Mouse (Mus musculus): ENCODE measurements around the gene Xxylt1. TPM values are rescaled to one million over a fixed set of nuclear protein-coding genes. Genes with fewer than 3 reads are reported as not detected.

The Xxylt1 gene
- polyA plus RNA-seq, 1 experiment from 2014 or later = 14.5 TPM

DNA sequence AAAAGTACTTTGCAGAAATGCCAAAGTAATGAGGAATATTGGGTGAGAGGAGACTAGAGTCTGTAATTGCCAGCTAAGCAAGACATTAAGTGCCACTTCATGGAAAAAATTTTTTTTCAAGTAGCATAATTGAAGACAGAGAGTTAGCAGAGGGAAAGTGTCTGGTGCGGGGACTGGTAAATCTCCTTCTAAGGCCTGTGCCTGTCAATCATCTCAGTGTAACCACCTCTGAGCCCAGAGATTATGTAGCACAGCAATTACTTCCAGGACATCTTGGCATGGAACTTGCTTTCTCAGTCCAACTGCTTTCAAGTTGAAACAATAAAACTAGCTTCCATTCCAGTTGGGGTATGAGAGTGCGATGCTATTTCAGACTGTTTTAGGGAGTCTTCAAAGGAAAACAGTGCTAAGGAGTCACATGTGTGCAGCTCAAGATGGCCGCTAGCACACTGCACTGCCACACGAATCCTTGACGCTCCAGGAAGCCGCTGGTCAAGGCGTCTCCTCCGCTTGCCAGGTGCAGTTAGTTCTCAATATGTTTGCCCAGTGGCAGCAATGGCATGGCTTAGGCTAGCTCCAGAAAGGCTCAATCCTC is 45.5 kb downstream of the Xxylt1 start:
- no peak for ATAC-seq
- no peaks in the 10 kb centered on the region for H3K27me3 ChIP-seq (replicated peaks)
- H3K9me3 ChIP-seq = no peaks in the 10 kb centered on the region
- 0 out of 2 replicates have a peak, but pooled peaks cover 6% of the 10 kb centered on the region for H3K4me1 ChIP-seq (replicated peaks)
- H3K36me3 ChIP-seq = no peaks in the 10 kb centered on the region
- no peak overlapping the region for H3K9ac ChIP-seq
- H3K27ac ChIP-seq = no peak overlapping the region
- no peak overlapping the region for H3K4me3 ChIP-seq (replicated peaks)
- WGBS = 90% methylated on average over 8 of the region's 8 CpGs
- no peak overlapping the region for H3K4me2 ChIP-seq (replicated peaks)

GRCm38 (mm10) chr16:31035235-31035634 is 46.0 kb downstream of the Xxylt1 start:
- no peak overlapping the region for H3K4me3 ChIP-seq (replicated peaks)
- 67% methylated on average over 7 of the region's 7 CpGs for WGBS
- H3K4me1 ChIP-seq (replicated peaks) = 0 out of 2 replicates have a peak, but pooled peaks cover 6% of the 10 kb centered on the region
- no peaks in the 10 kb centered on the region for H3K9me3 ChIP-seq
- no peak for ATAC-seq
- H3K27me3 ChIP-seq (replicated peaks) = no peaks in the 10 kb centered on the region
- H3K9ac ChIP-seq = no peak overlapping the region
- no peak overlapping the region for H3K27ac ChIP-seq
- H3K4me2 ChIP-seq (replicated peaks) = no peak overlapping the region
- no peaks in the 10 kb centered on the region for H3K36me3 ChIP-seq

DNA sequence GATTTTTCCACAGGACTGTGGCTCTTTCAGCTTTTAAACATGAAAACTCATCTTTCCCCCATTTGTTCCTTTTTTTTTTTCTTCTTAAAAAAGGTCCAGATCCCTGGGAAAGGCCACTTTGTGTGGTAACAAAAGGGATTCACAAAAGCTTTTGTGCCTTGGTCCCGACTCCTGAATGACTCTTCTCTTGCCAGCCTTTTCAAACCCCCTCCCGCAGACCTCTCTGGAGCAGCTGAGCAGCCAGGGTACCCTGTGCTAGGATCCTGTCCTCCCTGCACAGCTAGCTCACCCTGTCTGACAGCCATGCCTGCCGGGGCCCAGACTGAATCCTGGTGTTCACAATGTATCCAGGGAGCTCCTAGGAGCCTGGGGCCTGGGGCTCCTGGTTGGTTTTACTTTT is 47.2 kb downstream of the Xxylt1 start:
- H3K4me2 ChIP-seq (replicated peaks) = no peak overlapping the region
- H3K27ac ChIP-seq = no peak overlapping the region
- no peaks in the 10 kb centered on the region for H3K36me3 ChIP-seq
- no peak overlapping the region for H3K9ac ChIP-seq
- H3K27me3 ChIP-seq (replicated peaks) = no peaks in the 10 kb centered on the region
- H3K4me3 ChIP-seq (replicated peaks) = no peak overlapping the region
- no peaks in the 10 kb centered on the region for H3K9me3 ChIP-seq
- WGBS = 82% methylated on average over 3 of the region's 3 CpGs
- ATAC-seq = no peak
- 0 out of 2 replicates have a peak, but pooled peaks cover 6% of the 10 kb centered on the region for H3K4me1 ChIP-seq (replicated peaks)

DNA sequence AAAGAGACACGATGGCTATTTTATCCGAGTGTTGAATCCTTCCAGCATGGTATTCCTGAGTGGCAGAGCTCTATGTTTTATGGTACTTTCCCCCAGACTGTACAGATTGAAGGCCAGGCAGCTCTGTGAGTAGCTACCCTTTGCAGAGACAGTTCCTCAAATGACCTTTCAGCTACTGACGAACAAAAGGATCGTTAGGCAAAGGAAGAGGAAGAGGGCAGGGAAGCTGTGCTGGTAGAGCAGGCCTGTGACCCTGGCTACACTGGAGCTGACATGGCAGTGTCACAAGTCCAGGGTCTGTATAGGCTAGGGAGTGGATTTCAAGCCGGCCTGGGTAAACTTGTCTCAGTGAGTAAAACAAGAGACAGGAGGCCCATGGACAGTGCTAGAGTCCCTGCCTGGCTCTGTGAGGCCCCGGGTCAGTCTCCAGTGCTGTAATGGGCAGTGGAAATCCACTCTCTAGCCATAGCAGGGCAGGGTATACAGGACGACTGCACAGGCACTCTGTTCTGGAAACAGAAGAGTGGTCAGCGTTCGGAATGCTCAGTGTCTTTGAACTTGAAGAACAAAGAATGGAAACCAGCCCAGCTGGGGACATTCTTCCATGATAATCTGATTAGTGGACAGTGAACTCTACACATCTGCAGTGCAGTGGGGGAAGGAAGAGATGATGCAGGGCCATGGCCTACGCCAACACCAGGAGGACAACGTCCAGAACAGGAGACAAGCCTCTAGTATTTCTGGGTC is 51.3 kb downstream of the Xxylt1 start:
- ATAC-seq = no peak
- Histone ChIP-seq H3K4me3 (replicated peaks) (no peak overlapping the region), H3K4me2 (replicated peaks) (no peak overlapping the region), H3K27me3 (replicated peaks) (no peaks in the 10 kb centered on the region), H3K9me3 (no peaks in the 10 kb centered on the region), H3K4me1 (replicated peaks) (0 out of 2 replicates have a peak, but pooled peaks cover 2% of the 10 kb centered on the region), H3K9ac (no peak overlapping the region), H3K27ac (no peak overlapping the region), H3K36me3 (no peaks in the 10 kb centered on the region)
- WGBS = 63% methylated on average over 11 of the region's 11 CpGs

DNA sequence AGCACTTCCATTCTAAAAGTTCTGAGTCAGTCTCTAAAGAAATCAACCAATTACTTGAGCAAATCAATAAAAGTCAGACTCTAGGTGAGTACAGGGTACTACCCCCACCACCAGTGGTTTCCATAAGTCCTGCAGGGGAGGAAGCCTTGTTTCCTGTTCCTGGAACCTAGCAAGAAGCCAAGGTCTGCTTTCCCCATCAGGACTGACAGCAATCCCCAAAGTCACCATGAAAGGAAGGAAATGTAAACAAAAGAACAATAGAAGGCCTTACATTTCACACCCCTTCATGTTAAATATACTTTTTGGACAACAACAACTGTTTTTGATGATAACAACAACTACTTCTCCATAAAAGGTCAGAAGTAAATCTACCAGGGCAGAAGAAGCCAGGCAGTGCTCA is 53.6 kb downstream of the Xxylt1 start:
- no peak overlapping the region for H3K4me2 ChIP-seq (replicated peaks)
- no peaks in the 10 kb centered on the region for H3K9me3 ChIP-seq
- no peaks in the 10 kb centered on the region for H3K36me3 ChIP-seq
- ATAC-seq = no peak
- no peak overlapping the region for H3K4me3 ChIP-seq (replicated peaks)
- no peak overlapping the region for H3K9ac ChIP-seq
- no peak overlapping the region for H3K27ac ChIP-seq
- H3K4me1 ChIP-seq (replicated peaks) = no peaks in the 10 kb centered on the region
- no peaks in the 10 kb centered on the region for H3K27me3 ChIP-seq (replicated peaks)

- WGBS = 92% methylated on average over 7 of the region's 7 CpGs
- ATAC-seq = no peak
These were observed 55.7 kb downstream of the Xxylt1 start for GRCm38 (mm10) chr16:31025516-31025915.

GRCm38 (mm10) chr16:31024997-31025396 is 56.2 kb downstream of the Xxylt1 start:
- 61% methylated on average over 4 of the region's 4 CpGs for WGBS

More at GRCm38 (mm10) chr16:31025516-31025915, 55.7 kb downstream of the Xxylt1 start:
- Histone ChIP-seq H3K36me3 (no peaks in the 10 kb centered on the region), H3K4me2 (replicated peaks) (no peak overlapping the region), H3K4me1 (replicated peaks) (peaks cover 6% of the 10 kb centered on the region; the same call in 1 of the 2 replicates), H3K27ac (no peak overlapping the region), H3K9ac (no peak overlapping the region), H3K27me3 (replicated peaks) (no peaks in the 10 kb centered on the region), H3K9me3 (no peaks in the 10 kb centered on the region), H3K4me3 (replicated peaks) (no peak overlapping the region)

GRCm38 (mm10) chr16:31024221-31024620 is 57.0 kb downstream of the Xxylt1 start:
- Histone ChIP-seq H3K36me3 (no peaks in the 10 kb centered on the region), H3K9ac (no peak overlapping the region), H3K4me2 (replicated peaks) (no peak overlapping the region), H3K27me3 (replicated peaks) (no peaks in the 10 kb centered on the region), H3K9me3 (no peaks in the 10 kb centered on the region), H3K4me1 (replicated peaks) (peaks cover 6% of the 10 kb centered on the region; the same call in 1 of the 2 replicates), H3K4me3 (replicated peaks) (no peak overlapping the region), H3K27ac (no peak overlapping the region)
- ATAC-seq = no peak
- 87% methylated on average over 7 of the region's 7 CpGs for WGBS

More at GRCm38 (mm10) chr16:31024997-31025396, 56.2 kb downstream of the Xxylt1 start:
- no peak overlapping the region for H3K4me2 ChIP-seq (replicated peaks)
- H3K36me3 ChIP-seq = no peaks in the 10 kb centered on the region
- H3K27me3 ChIP-seq (replicated peaks) = no peaks in the 10 kb centered on the region
- H3K9ac ChIP-seq = no peak overlapping the region
- no peaks in the 10 kb centered on the region for H3K9me3 ChIP-seq
- no peak overlapping the region for H3K4me3 ChIP-seq (replicated peaks)
- ATAC-seq = no peak
- H3K4me1 ChIP-seq (replicated peaks) = peaks cover 6% of the 10 kb centered on the region; the same call in 1 of the 2 replicates
- no peak overlapping the region for H3K27ac ChIP-seq

GRCm38 (mm10) chr16:31023803-31024202 is 57.4 kb downstream of the Xxylt1 start:
- H3K9ac ChIP-seq = no peak overlapping the region
- H3K27me3 ChIP-seq (replicated peaks) = no peaks in the 10 kb centered on the region
- H3K9me3 ChIP-seq = no peaks in the 10 kb centered on the region
- no peak overlapping the region for H3K27ac ChIP-seq
- 86% methylated on average over 8 of the region's 8 CpGs for WGBS
- no peaks in the 10 kb centered on the region for H3K36me3 ChIP-seq
- no peak for ATAC-seq
- H3K4me1 ChIP-seq (replicated peaks) = peaks cover 6% of the 10 kb centered on the region; the same call in 1 of the 2 replicates
- H3K4me3 ChIP-seq (replicated peaks) = no peak overlapping the region
- no peak overlapping the region for H3K4me2 ChIP-seq (replicated peaks)

DNA sequence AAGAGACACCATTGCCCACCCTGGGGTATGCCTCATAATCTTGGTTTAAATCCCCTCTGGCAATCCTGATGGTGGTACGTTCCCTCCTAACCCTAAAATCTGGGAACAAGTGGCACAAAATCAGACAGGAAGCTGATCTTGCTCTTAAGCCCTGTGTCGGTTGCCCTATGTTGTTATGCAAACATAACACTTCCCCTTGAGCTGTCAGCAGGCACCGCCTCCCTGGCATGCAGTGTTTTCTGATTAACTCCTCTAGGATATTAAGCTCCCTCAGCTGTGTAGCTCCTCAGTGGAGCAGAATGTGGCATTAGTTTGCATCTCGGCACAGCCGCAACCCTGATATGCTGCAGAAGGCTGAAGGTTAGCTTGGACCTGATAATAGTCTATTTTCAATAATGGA is 58.9 kb downstream of the Xxylt1 start:
- H3K4me3 ChIP-seq (replicated peaks) = no peak overlapping the region
- H3K36me3 ChIP-seq = no peaks in the 10 kb centered on the region
- 66% methylated on average over 5 of the region's 5 CpGs for WGBS
- no peak overlapping the region for H3K27ac ChIP-seq
- no peaks in the 10 kb centered on the region for H3K27me3 ChIP-seq (replicated peaks)
- no peak overlapping the region for H3K9ac ChIP-seq
- H3K4me1 ChIP-seq (replicated peaks) = peaks cover 6% of the 10 kb centered on the region; the same call in 1 of the 2 replicates
- no peak for ATAC-seq
- no peaks in the 10 kb centered on the region for H3K9me3 ChIP-seq
- no peak overlapping the region for H3K4me2 ChIP-seq (replicated peaks)

DNA sequence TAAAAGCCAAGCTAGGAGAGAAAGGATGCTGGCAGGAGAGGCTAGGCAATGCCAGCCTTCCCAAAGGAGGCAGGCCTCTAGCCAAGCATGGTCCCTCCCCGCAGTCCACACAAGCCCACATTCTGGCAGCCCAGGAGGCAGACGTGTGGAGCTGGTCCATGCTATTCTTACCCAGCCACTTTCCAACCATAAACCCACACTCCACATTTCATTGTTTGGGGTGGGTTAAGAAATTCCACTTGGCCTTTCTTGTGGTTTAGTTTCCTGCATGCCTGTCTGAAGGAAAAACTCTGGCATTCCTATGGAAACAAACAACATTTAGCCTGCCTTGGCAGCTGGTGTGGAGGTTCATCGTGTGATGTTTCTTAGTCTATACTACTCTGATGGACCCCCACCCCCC is 61.7 kb downstream of the Xxylt1 start:
- H3K36me3 ChIP-seq = no peaks in the 10 kb centered on the region
- H3K4me1 ChIP-seq (replicated peaks) = peaks cover 6% of the 10 kb centered on the region; the same call in 1 of the 2 replicates
- 70% methylated on average over 3 of the region's 3 CpGs for WGBS
- H3K4me2 ChIP-seq (replicated peaks) = no peak overlapping the region
- H3K9me3 ChIP-seq = no peaks in the 10 kb centered on the region
- no peak overlapping the region for H3K4me3 ChIP-seq (replicated peaks)
- ATAC-seq = no peak
- no peaks in the 10 kb centered on the region for H3K27me3 ChIP-seq (replicated peaks)
- H3K27ac ChIP-seq = no peak overlapping the region
- H3K9ac ChIP-seq = no peak overlapping the region

DNA sequence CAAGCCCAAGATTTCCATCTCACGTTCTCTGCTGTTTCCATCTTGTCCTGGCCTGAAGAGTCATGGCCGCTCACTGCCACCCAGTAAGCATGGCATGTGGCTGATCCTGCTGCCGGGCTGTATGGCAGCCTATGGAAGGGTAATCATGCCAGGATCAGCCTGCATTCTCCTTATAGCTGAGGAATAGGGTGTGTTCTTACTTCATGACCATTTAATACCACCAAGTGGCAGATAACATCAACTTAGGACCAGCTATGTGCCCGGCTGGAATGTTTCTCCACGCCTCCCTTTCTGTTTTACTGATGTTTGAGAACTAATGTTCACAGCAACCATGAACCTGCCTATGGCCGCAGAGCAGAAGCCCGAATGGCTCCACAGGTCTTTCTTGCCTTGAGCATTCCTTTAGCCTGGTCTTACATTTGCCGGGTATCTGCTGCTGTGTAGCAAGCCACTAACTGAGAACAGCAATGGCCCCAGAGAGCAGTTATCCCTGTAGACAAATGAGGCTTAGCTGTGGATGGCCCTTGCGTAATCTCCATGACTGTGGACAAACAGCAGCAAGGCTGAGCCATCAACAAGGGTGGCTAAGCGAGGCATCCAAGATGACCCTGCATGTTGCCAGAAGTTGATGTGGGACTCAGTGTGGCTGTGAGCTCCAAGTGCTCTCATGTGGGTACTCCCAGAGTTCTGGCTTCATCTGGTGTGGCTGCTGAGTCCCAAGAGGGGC is 63.4 kb downstream of the Xxylt1 start:
- H3K27ac ChIP-seq = no peak overlapping the region
- peaks cover 6% of the 10 kb centered on the region; the same call in 1 of the 2 replicates for H3K4me1 ChIP-seq (replicated peaks)
- no peak overlapping the region for H3K9ac ChIP-seq
- no peaks in the 10 kb centered on the region for H3K27me3 ChIP-seq (replicated peaks)
- 91% methylated on average over 10 of the region's 10 CpGs for WGBS
- H3K4me2 ChIP-seq (replicated peaks) = no peak overlapping the region
- H3K9me3 ChIP-seq = no peaks in the 10 kb centered on the region
- ATAC-seq = no peak
- H3K36me3 ChIP-seq = no peaks in the 10 kb centered on the region
- no peak overlapping the region for H3K4me3 ChIP-seq (replicated peaks)

Measured in intestine, embryonic 15.5 days (tissue).